ENCODE assay signal across 8 mouse cellular contexts in genomic region chr4:41713197-41714067, GRCm38 (mm10). TPM values are rescaled to one million over a fixed set of nuclear protein-coding genes. Genes with fewer than 3 reads are reported as not detected.
A peak's percentile ranks its signal among the peaks of the same experiment; 100 is the strongest.
DNase-seq lines count a peak whose midpoint lies in the region; ATAC-seq and TF ChIP-seq lines count a peak whose summit lies in the region.

TSS of gene Rpp25l (minus strand) at chr4:41713534.

- TF ChIP-seq EP300 in heart, adult 2 months (IDR thresholded peaks at IDR 0.05; ENCODE audit: insufficient read depth, low read depth, low read length), result no peak

- DNase-seq in 3T3-L1 (ENCODE audit: low read depth, low spot score), result peak; percentile 77
- DNase-seq in adrenal gland, postnatal 36 days, result peak; percentile 86 to 93
- DNase-seq in heart, adult 2 months, result peak; percentile 90 to 93
- peak; percentile 72 to 85 for DNase-seq in kidney, adult 8-10 months
- peak; percentile 87 for DNase-seq in midbrain, postnatal 0 days (ENCODE audit: low spot score)
- DNase-seq in spleen, postnatal 14 days (ENCODE audit: low spot score in 2 of 2), result peak; percentile 74 to 83

- TF ChIP-seq POLR2A in heart, adult 2 months (IDR thresholded peaks at IDR 0.05; ENCODE audit: insufficient read depth, low read depth, low read length), result peak; percentile 87

- WGBS in embryonic facial prominence, embryonic 13.5 days, result under 1% methylated on average over 61 of the region's 61 CpGs
- WGBS in heart, adult 2 months, result under 1% methylated on average over 61 of the region's 61 CpGs
- WGBS in limb, embryonic 15.5 days, result under 1% methylated on average over 61 of the region's 61 CpGs
- under 1% methylated on average over 61 of the region's 61 CpGs for WGBS in midbrain, postnatal 0 days

- no peaks in the 10 kb centered on the region for H3K79me2 ChIP-seq in heart, adult 2 months (replicated peaks; ENCODE audit: control insufficient read depth, insufficient read depth, low read length)

- peak within 1 kb of the TSS; percentile 82 for H3K4me3 ChIP-seq in embryonic facial prominence, embryonic 13.5 days
- peak within 1 kb of the TSS; percentile 84 for H3K4me3 ChIP-seq in heart, adult 2 months
- H3K4me3 ChIP-seq in limb, embryonic 15.5 days, result peak within 1 kb of the TSS; percentile 55
- peak within 1 kb of the TSS; percentile 78 for H3K4me3 ChIP-seq in midbrain, postnatal 0 days (ENCODE audit: low read depth, low read length)

- H3K27me3 ChIP-seq in embryonic facial prominence, embryonic 13.5 days, result no peaks in the 10 kb centered on the region
- H3K27me3 ChIP-seq in heart, adult 2 months (ENCODE audit: control insufficient read depth, insufficient read depth, low read length), result no peaks in the 10 kb centered on the region
- H3K27me3 ChIP-seq in limb, embryonic 15.5 days, result no peaks in the 10 kb centered on the region
- no peaks in the 10 kb centered on the region for H3K27me3 ChIP-seq in midbrain, postnatal 0 days (ENCODE audit: insufficient read depth, low read length)

- peak within 1 kb of the TSS; percentile 78 for H3K4me2 ChIP-seq in embryonic facial prominence, embryonic 13.5 days
- H3K4me2 ChIP-seq in limb, embryonic 15.5 days, result peak within 1 kb of the TSS; percentile 84
- peak within 1 kb of the TSS; percentile 84 for H3K4me2 ChIP-seq in midbrain, postnatal 0 days (ENCODE audit: low read depth, low read length, poor library complexity, severe bottlenecking)

- no peaks in the 10 kb centered on the region for H3K9me3 ChIP-seq in embryonic facial prominence, embryonic 13.5 days
- no peaks in the 10 kb centered on the region for H3K9me3 ChIP-seq in limb, embryonic 15.5 days
- H3K9me3 ChIP-seq in midbrain, postnatal 0 days (ENCODE audit: low read length), result no peaks in the 10 kb centered on the region

- peak within 1 kb of the TSS; percentile 93 for H3K9ac ChIP-seq in embryonic facial prominence, embryonic 13.5 days
- peak within 1 kb of the TSS; percentile 76 for H3K9ac ChIP-seq in heart, adult 2 months (ENCODE audit: low read depth, low read length)
- peak within 1 kb of the TSS; percentile 68 for H3K9ac ChIP-seq in limb, embryonic 15.5 days
- peak within 1 kb of the TSS; percentile 80 for H3K9ac ChIP-seq in midbrain, postnatal 0 days (replicated peaks; ENCODE audit: low read length, poor library complexity, severe bottlenecking)

- peak; percentile 38; the same call in 1 of the 2 replicates for ATAC-seq in embryonic facial prominence, embryonic 13.5 days (ENCODE audit: insufficient number of reproducible peaks, insufficient read depth, low FRiP score, low TSS enrichment, low read depth)
- ATAC-seq in limb, embryonic 15.5 days (ENCODE audit: insufficient number of reproducible peaks, low FRiP score, low TSS enrichment, low read depth), result no peak
- peak; percentile 56 for ATAC-seq in midbrain, postnatal 0 days (ENCODE audit: low FRiP score)

- intact Hi-C loops in heart, adult 2 months (cut with DNase I), result loop anchor here (1.0 kb wide), 1 partner anchor 24 kb away; no protein-coding TSS in a partner anchor

- H3K4me1 ChIP-seq in embryonic facial prominence, embryonic 13.5 days, result peaks cover 48% of the 10 kb centered on the region
- H3K4me1 ChIP-seq in heart, adult 2 months (ENCODE audit: control insufficient read depth, insufficient read depth, low read length), result peaks cover 5% of the 10 kb centered on the region
- peaks cover 45% of the 10 kb centered on the region for H3K4me1 ChIP-seq in limb, embryonic 15.5 days
- H3K4me1 ChIP-seq in midbrain, postnatal 0 days (ENCODE audit: insufficient read depth, low read length), result peaks cover 13% of the 10 kb centered on the region

- peak within 1 kb of the TSS; percentile 83 for H3K27ac ChIP-seq in embryonic facial prominence, embryonic 13.5 days
- H3K27ac ChIP-seq in heart, adult 2 months, result peak within 1 kb of the TSS; percentile 91
- peak within 1 kb of the TSS; percentile 61 for H3K27ac ChIP-seq in limb, embryonic 15.5 days
- H3K27ac ChIP-seq in midbrain, postnatal 0 days (ENCODE audit: low read depth, low read length), result peak within 1 kb of the TSS; percentile 88

- H3K36me3 ChIP-seq in embryonic facial prominence, embryonic 13.5 days, result peaks cover 24% of the 10 kb centered on the region
- H3K36me3 ChIP-seq in heart, adult 2 months (ENCODE audit: control insufficient read depth, insufficient read depth, low read length), result no peaks in the 10 kb centered on the region
- peaks cover 34% of the 10 kb centered on the region for H3K36me3 ChIP-seq in limb, embryonic 15.5 days
- peaks cover 24% of the 10 kb centered on the region for H3K36me3 ChIP-seq in midbrain, postnatal 0 days (ENCODE audit: insufficient read depth, low read length)

- TF ChIP-seq CTCF in heart, adult 2 months (IDR thresholded peaks at IDR 0.05), result peak; percentile 49
- peak; percentile 62 for TF ChIP-seq CTCF in midbrain, postnatal 0 days (IDR thresholded peaks at IDR 0.05)

RNA-seq across cellular contexts. Expression of gene Rpp25l, which starts in this region (rescaled TPM):
- total RNA-seq in adrenal gland, postnatal 36 days (2021), result 10 to 100 TPM; 39.2 to 42.6 TPM
- polyA plus RNA-seq in embryonic facial prominence, embryonic 13.5 days (2015; fragmentation: Nextera tagmentation; extraction: Ambion mirVana), result 84.5 and 93.3 TPM in 2 replicates
- 10 to 100 TPM; 30.1 to 32.3 TPM for total RNA-seq in heart, adult 2 months (2021)
- polyA plus RNA-seq in heart, adult 2 months (2012; rRNA removed), result 33.2 and 33.8 TPM in 2 replicates
- 66.0 and 69.1 TPM in 2 replicates for polyA plus RNA-seq in limb, embryonic 15.5 days (2015; fragmentation: Nextera tagmentation; extraction: Ambion mirVana)
- 38.3 and 39.7 TPM in 2 replicates for total RNA-seq in midbrain, postnatal 0 days (2014; rRNA removed)
- 44.3 and 49.9 TPM in 2 replicates for polyA plus RNA-seq in midbrain, postnatal 0 days (2015; fragmentation: Nextera tagmentation; extraction: Ambion mirVana)
